Mouse (Mus musculus) midbrain, embryonic 11.5 days (tissue): ENCODE results near the gene Igf1r. TPM values are rescaled to one million over a fixed set of nuclear protein-coding genes. Genes with fewer than 3 reads are reported as not detected.

Source experiments
- ATAC-seq: fragments of 200-750 bp; cut with Nextera tagmentation; 2 replicates; pipeline ENCODE4 v1.8.0; 2017; ENCODE audit warnings: moderate TSS enrichment, moderate library complexity; ENCODE audit not compliant: low FRiP score
- DNase-seq: peaks from one replicate; pipeline ENCODE4 v3.0.0; 2015; ENCODE audit warnings: low spot score; ENCODE audit errors: missing footprints
- H3K27ac ChIP-seq: fragments of 300-500 bp; sonication (generic); 2 replicates; pipeline ENCODE4 v1.5.1; 2014; ENCODE audit warnings: low read depth, low read length
- H3K27me3 ChIP-seq: fragments of 300-500 bp; sonication (generic); 2 replicates; pipeline ENCODE4 v1.6.1; 2014; ENCODE audit warnings: mild to moderate bottlenecking, low read length, moderate library complexity, mixed read lengths; ENCODE audit not compliant: control insufficient read depth, insufficient read depth
- H3K36me3 ChIP-seq: fragments of 300-500 bp; sonication (generic); 2 replicates; pipeline ENCODE4 v1.6.1; 2014; ENCODE audit warnings: mild to moderate bottlenecking, low read length, moderate library complexity, mixed read lengths; ENCODE audit not compliant: control insufficient read depth, insufficient read depth
- H3K4me1 ChIP-seq: fragments of 300-500 bp; sonication (generic); 2 replicates; pipeline ENCODE4 v1.6.1; 2014; ENCODE audit warnings: low read length; ENCODE audit not compliant: control insufficient read depth, insufficient read depth
- H3K4me2 ChIP-seq: fragments of 300-500 bp; sonication (generic); 2 replicates; pipeline ENCODE4 v1.6.1; 2014; ENCODE audit warnings: mild to moderate bottlenecking, moderate library complexity
- H3K4me3 ChIP-seq: fragments of 300-500 bp; sonication (generic); 2 replicates; pipeline ENCODE4 v1.5.1; 2014; ENCODE audit warnings: low read depth, low read length
- H3K9ac ChIP-seq: fragments of 300-500 bp; sonication (generic); 2 replicates; pipeline ENCODE4 v1.6.1; 2014; ENCODE audit warnings: low read length
- H3K9me3 ChIP-seq: fragments of 300-500 bp; sonication (generic); 2 replicates; pipeline ENCODE4 v1.6.1; 2016; ENCODE audit warnings: low read length; ENCODE audit not compliant: control insufficient read depth
- WGBS: fragments of 180-500 bp; shearing (Covaris S2); extraction: QIAGEN DNeasy Blood & Tissue Kit; methylation state at CpG from one replicate; pipeline ENCODE4 v1.1.7; 2014; 5-methylcytosine and 5-hydroxymethylcytosine counted together
- polyA plus RNA-seq: library from polyadenylated mRNA; unstranded; fragments of >200 nt; fragmentation: Nextera tagmentation; extraction: Ambion mirVana; gene quantifications from 2 replicates; pipeline ENCODE4 v1.2.1, GENCODE M21; 2014

The Igf1r gene
- 20.0 and 20.8 TPM in 2 replicates for polyA plus RNA-seq

- WGBS: 0% methylated on average over 55 of the region's 62 CpGs
- Histone ChIP-seq H3K4me1 (peaks cover 13% of the 10 kb centered on the region), H3K36me3 (no peaks in the 10 kb centered on the region), H3K27me3 (no peaks in the 10 kb centered on the region), H3K27ac (peak within 1 kb of the TSS; percentile 99), H3K9ac (peak within 1 kb of the TSS; percentile 96), H3K4me2 (peak within 1 kb of the TSS; percentile 99), H3K9me3 (no peaks in the 10 kb centered on the region), H3K4me3 (peak within 1 kb of the TSS; percentile 94)
- ATAC-seq: no peak
- peak; percentile 95 for DNase-seq
Observed at GRCm38 (mm10) chr7:67952777-67953700, at the start of gene Igf1r. Gene Igf1r, plus strand, starts transcription at chr7:67952827.

DNA sequence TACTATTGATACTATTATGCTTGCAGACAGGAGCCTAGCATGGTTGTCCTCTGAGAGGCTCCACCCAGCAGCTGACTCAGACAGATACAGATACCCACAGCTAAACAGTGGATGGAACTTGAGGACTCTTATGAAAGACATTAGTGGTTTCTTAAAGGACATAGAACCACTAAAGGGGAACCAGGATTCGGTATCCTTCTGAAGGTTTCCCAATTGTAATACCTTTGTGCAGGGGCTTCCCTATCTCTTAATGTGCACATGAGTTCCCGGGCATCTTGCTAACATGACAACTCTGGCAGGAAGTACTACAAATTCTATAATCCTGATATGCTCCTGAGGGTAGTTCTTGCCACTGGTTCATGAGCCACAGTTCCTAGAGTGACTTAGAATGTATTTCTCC, 46.3 kb upstream of the Igf1r start:
- DNase-seq (no peak), ATAC-seq (no peak)
- no peaks in the 10 kb centered on the region for H3K9me3 ChIP-seq
- WGBS: 94% methylated on average over 2 of the region's 2 CpGs
- H3K27me3 ChIP-seq: no peaks in the 10 kb centered on the region
- no peak overlapping the region for H3K9ac ChIP-seq
- no peak overlapping the region for H3K27ac ChIP-seq
- no peak overlapping the region for H3K4me2 ChIP-seq
- no peaks in the 10 kb centered on the region for H3K36me3 ChIP-seq
- H3K4me1 ChIP-seq: no peaks in the 10 kb centered on the region
- no peak overlapping the region for H3K4me3 ChIP-seq

- Histone ChIP-seq H3K9ac (no peak overlapping the region), H3K27me3 (no peaks in the 10 kb centered on the region), H3K27ac (no peak overlapping the region), H3K36me3 (no peaks in the 10 kb centered on the region), H3K4me1 (no peaks in the 10 kb centered on the region), H3K4me2 (no peak overlapping the region), H3K9me3 (no peaks in the 10 kb centered on the region), H3K4me3 (no peak overlapping the region)
- ATAC-seq (no peak), DNase-seq (no peak)
- WGBS: 91% methylated on average over 9 of the region's 9 CpGs
Observed at GRCm38 (mm10) chr7:67907786-67908400, 44.7 kb upstream of the Igf1r start.

DNA sequence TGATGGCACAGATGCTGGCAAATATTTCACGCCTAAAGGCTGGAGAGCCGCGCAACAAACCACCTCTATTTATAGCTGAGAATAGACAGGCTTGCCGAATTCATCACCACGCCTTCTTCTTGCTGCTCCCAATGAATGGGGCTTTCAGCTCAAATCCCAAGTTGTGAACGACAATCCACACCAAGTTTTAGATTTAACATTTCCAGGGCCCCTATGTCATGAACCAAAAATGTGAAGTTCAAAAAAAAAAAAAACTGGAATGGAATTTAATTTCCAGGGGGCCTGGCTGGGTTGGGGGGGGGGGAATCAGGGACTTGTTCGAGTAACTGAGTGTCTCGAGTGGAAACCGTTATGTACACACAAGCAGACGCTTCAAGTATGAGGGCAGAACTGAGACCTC, 42.1 kb upstream of the Igf1r start:
- H3K4me3 ChIP-seq: no peak overlapping the region
- no peak overlapping the region for H3K27ac ChIP-seq
- H3K9ac ChIP-seq: no peak overlapping the region
- H3K36me3 ChIP-seq: no peaks in the 10 kb centered on the region
- 57% methylated on average over 10 of the region's 10 CpGs for WGBS
- H3K9me3 ChIP-seq: no peaks in the 10 kb centered on the region
- no peaks in the 10 kb centered on the region for H3K27me3 ChIP-seq
- 0 out of 2 replicates have a peak overlapping the region, but pooled peaks have one; percentile 19 for H3K4me2 ChIP-seq
- DNase-seq (no peak), ATAC-seq (no peak)
- no peaks in the 10 kb centered on the region for H3K4me1 ChIP-seq

GRCm38 (mm10) chr7:67910947-67911346, 41.7 kb upstream of the Igf1r start:
- ATAC-seq: peak; percentile 24; the same call in 1 of the 2 replicates
- no peaks in the 10 kb centered on the region for H3K36me3 ChIP-seq
- H3K9me3 ChIP-seq: no peaks in the 10 kb centered on the region
- no peak overlapping the region for H3K27ac ChIP-seq
- H3K4me2 ChIP-seq: 0 out of 2 replicates have a peak overlapping the region, but pooled peaks have one; percentile 19
- WGBS: 24% methylated on average over 3 of the region's 3 CpGs
- no peaks in the 10 kb centered on the region for H3K4me1 ChIP-seq
- H3K27me3 ChIP-seq: no peaks in the 10 kb centered on the region
- H3K4me3 ChIP-seq: no peak overlapping the region
- H3K9ac ChIP-seq: no peak overlapping the region
- peak; percentile 87 for DNase-seq

DNA sequence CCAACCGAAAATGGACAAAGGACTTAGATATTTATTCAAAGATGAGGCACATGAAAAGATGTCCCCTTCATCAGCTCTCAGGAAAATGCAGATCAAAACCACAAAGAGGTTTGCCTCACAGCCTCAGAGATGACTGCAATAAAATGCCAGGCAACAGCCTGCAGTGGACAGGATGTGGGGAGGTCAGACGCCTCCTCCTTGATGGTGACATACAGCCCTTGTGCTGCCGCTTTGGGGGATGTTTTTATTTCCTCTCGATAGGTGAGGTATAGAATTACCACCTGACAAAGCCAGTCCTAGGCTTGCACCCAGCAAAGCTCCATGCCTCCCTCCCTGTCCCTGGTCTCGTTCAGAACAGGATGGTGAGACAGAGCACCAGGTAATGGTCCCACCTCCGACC, 40.8 kb upstream of the Igf1r start:
- no peaks in the 10 kb centered on the region for H3K9me3 ChIP-seq
- H3K4me3 ChIP-seq: no peak overlapping the region
- no peaks in the 10 kb centered on the region for H3K4me1 ChIP-seq
- H3K36me3 ChIP-seq: no peaks in the 10 kb centered on the region
- ATAC-seq (no peak), DNase-seq (no peak)
- H3K27ac ChIP-seq: no peak overlapping the region
- H3K4me2 ChIP-seq: no peak overlapping the region
- 71% methylated on average over 6 of the region's 6 CpGs for WGBS
- H3K9ac ChIP-seq: no peak overlapping the region
- H3K27me3 ChIP-seq: no peaks in the 10 kb centered on the region

DNA sequence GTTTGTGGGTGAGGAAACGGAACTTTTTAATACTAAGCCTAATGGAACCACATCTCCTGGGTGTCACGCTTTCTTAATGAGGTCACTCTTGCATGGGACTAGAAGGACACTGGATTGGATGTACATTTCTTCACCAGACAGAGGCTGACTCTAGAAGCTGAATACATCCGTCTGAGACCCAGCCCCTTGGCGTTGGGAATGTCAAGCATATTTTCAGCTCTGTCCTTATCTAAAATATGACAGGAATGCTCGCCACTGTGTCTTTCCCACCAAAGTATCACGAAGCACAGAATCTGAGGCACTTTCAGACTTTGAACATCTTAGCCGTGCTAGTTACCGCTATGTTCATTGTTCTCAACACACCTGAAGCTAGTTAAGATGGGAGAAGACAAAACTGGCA, 35.7 kb upstream of the Igf1r start:
- Histone ChIP-seq H3K9me3 (no peaks in the 10 kb centered on the region), H3K4me1 (no peaks in the 10 kb centered on the region), H3K36me3 (no peaks in the 10 kb centered on the region), H3K27ac (no peak overlapping the region), H3K27me3 (no peaks in the 10 kb centered on the region), H3K4me3 (no peak overlapping the region), H3K9ac (no peak overlapping the region), H3K4me2 (no peak overlapping the region)
- DNase-seq (no peak), ATAC-seq (no peak)
- WGBS: 88% methylated on average over 8 of the region's 8 CpGs

DNA sequence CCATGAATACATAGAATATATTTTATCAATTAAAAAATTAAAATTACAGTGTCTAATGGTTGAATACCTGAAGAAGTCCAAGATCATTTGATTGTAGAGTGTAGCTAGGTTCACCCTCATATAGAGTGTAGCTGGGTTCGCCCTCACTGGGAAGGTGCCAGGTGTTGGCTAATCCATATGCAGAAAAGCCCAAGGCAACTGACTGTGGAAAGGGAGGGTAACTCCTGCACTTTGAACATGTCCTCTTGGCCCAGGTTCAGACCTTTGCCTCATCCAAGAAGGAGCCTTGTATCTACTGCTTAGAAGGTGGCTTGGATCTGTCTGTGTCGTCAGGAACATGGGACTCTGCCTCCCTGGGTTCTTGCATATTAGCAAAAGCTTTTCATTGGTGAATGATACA, 34.9 kb upstream of the Igf1r start:
- no peak overlapping the region for H3K4me2 ChIP-seq
- no peak for DNase-seq
- H3K4me3 ChIP-seq: no peak overlapping the region
- H3K9ac ChIP-seq: no peak overlapping the region
- WGBS: 88% methylated on average over 2 of the region's 2 CpGs
- no peak for ATAC-seq
- no peaks in the 10 kb centered on the region for H3K9me3 ChIP-seq
- H3K36me3 ChIP-seq: no peaks in the 10 kb centered on the region
- no peaks in the 10 kb centered on the region for H3K4me1 ChIP-seq
- H3K27ac ChIP-seq: no peak overlapping the region
- no peaks in the 10 kb centered on the region for H3K27me3 ChIP-seq

GRCm38 (mm10) chr7:67919467-67919866, 33.2 kb upstream of the Igf1r start:
- H3K36me3 ChIP-seq: no peaks in the 10 kb centered on the region
- no peak overlapping the region for H3K9ac ChIP-seq
- no peak overlapping the region for H3K4me2 ChIP-seq
- ATAC-seq (no peak), DNase-seq (no peak)
- H3K27me3 ChIP-seq: no peaks in the 10 kb centered on the region
- H3K9me3 ChIP-seq: no peaks in the 10 kb centered on the region
- 82% methylated on average over 3 of the region's 3 CpGs for WGBS
- H3K4me3 ChIP-seq: no peak overlapping the region
- no peak overlapping the region for H3K27ac ChIP-seq
- no peaks in the 10 kb centered on the region for H3K4me1 ChIP-seq
